Mouse (Mus musculus): Measurements from ENCODE around the gene Pex12. TPM values are rescaled to one million over a fixed set of nuclear protein-coding genes. Genes with fewer than 3 reads are reported as not detected.
"Not testable (repeated sequence)": the region's sequence is repeated elsewhere in the genome, so short reads cannot be mapped to it uniquely, and the experiment has no call there.

The Pex12 gene
- polyA plus RNA-seq, 1 experiment from 2014 or later: 14.6 TPM

DNA sequence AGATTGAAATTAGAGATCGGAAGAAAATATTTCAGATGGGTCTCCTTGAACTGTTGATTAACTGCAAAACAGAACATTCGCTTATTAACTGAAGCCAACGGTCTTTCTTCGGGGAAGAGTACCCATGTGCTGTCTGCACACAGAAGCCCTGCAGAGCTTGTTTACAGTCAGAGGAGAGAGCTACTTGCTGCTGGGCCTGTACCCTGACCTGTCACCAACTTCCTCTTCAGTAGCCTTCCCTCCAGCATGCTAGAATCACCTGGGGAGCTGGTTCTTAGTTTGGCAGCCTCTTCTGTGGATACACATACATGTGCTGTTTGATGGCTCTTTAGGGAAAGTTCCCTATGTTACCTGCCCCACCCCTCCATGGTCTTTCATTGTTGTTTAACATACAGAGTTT is 16.8 kb downstream of the Pex12 start:
- Histone ChIP-seq H3K4me1 (peaks cover 3% of the 10 kb centered on the region; the same call in 1 of the 2 replicates), H3K27ac (replicated peaks) (no peak overlapping the region), H3K9me3 (replicated peaks) (no peaks in the 10 kb centered on the region), H3K27me3 (replicated peaks) (no peaks in the 10 kb centered on the region), H3K9ac (replicated peaks) (no peak overlapping the region), H3K4me3 (replicated peaks) (no peak overlapping the region), H3K4me2 (no peak overlapping the region), H3K36me3 (no peaks in the 10 kb centered on the region)
- WGBS: 97% methylated on average over 4 of the region's 4 CpGs
- ATAC-seq (ENCODE audit: low FRiP score): no peak

DNA sequence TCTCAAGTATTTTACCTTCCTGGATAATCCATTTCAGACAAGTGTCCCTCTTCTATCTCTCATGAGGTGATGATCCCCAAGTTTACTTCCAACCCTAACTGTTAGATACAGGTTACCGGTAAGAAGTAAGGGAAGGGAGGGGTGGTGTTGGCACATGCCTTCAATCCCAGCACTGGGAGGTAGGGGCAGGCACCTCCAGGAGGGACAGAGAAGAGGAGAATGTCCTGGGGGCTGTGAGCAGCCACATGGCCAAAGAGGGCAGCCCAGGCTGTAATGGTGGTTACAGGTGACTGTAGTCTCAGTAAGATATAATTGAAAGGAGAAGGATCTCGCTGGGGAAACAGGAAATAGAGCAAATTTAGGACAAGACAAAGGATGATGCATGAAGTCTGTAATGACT is 20.3 kb downstream of the Pex12 start:
- Histone ChIP-seq H3K4me2 (no peak overlapping the region), H3K27ac (replicated peaks) (no peak overlapping the region)
- no peak for ATAC-seq (ENCODE audit: low FRiP score)

DNA sequence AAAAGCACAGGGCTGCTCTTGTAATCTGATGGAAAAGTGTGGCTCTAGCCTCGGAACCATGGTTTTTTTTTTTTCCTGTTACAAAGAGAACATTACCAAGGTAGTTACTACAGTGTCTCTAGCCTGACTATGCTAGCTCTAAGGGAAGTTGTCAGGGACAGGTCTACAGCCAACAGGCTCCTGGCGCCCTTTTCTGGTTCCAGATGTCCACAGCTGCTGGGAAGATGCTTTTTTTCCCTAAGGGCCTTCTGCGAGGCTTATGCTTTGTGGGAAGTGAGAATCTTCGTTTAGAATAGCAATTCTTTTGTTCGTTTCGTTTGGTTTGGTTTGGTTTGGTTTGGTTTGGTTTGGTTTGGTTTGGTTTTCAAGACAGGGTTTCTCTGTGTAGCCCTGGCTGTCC is 22.7 kb downstream of the Pex12 start:
- no peaks in the 10 kb centered on the region for H3K36me3 ChIP-seq
- 83% methylated on average over 6 of the region's 6 CpGs for WGBS
- no peaks in the 10 kb centered on the region for H3K4me1 ChIP-seq
- ATAC-seq (ENCODE audit: low FRiP score): no peak
- H3K4me3 ChIP-seq (replicated peaks): no peak overlapping the region
- H3K9me3 ChIP-seq (replicated peaks): no peaks in the 10 kb centered on the region
- H3K27ac ChIP-seq (replicated peaks): no peak overlapping the region
- H3K27me3 ChIP-seq (replicated peaks): no peaks in the 10 kb centered on the region
- H3K9ac ChIP-seq (replicated peaks): no peak overlapping the region
- H3K4me2 ChIP-seq: no peak overlapping the region

More for the DNA sequence above, 20.3 kb downstream of the Pex12 start:
- WGBS: 56% methylated on average over 2 of the region's 2 CpGs
- Histone ChIP-seq H3K9me3 (replicated peaks) (no peaks in the 10 kb centered on the region), H3K9ac (replicated peaks) (no peak overlapping the region), H3K27me3 (replicated peaks) (no peaks in the 10 kb centered on the region), H3K4me1 (no peaks in the 10 kb centered on the region), H3K36me3 (no peaks in the 10 kb centered on the region), H3K4me3 (replicated peaks) (no peak overlapping the region)

DNA sequence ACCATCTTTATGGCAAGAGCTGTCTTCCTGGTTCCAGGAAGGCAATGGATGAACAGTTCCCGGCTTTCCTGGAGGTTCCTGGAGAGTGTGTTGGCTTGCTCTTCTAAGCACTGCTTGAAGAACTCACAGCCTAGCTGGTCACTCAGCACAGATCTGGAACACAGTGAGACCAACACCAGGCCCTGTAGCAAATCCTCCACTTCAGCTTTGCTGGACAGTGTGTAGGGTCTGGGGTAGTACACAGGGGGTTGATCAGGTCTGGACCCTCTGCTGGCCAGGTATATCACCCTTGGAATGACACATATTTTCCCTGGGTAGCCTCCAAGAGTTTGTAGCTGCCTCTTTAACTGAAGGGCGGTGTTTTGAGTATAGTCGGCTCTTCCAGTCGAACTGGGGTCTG is 23.4 kb downstream of the Pex12 start:
- ATAC-seq (ENCODE audit: low FRiP score): no peak
- Histone ChIP-seq H3K27ac (replicated peaks) (no peak overlapping the region), H3K4me3 (replicated peaks) (no peak overlapping the region), H3K27me3 (replicated peaks) (no peaks in the 10 kb centered on the region), H3K9me3 (replicated peaks) (no peaks in the 10 kb centered on the region), H3K4me2 (no peak overlapping the region), H3K4me1 (no peaks in the 10 kb centered on the region), H3K36me3 (no peaks in the 10 kb centered on the region), H3K9ac (replicated peaks) (no peak overlapping the region)
- WGBS: 88% methylated on average over 4 of the region's 4 CpGs

DNA sequence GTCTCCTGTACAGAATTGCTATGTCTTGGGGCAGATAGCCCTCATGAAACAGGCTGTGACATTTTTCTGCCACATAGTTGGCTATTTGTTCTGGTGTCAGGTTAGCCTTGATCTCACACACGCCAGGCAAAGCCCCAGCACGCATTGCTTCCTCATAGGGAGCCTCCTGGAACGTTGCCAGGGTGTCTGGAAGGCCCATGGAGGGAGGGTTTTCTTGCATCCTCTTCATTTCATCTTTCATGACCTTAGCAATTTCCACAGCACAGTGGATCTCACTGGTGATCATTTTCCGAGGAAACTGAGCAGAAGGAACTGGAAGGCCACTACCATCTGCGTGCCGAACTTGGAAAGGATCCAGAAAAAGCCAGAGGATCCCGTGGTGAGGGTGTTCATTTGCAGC is 26.1 kb downstream of the Pex12 start:
- H3K4me1 ChIP-seq: no peaks in the 10 kb centered on the region
- 74% methylated on average over 7 of the region's 7 CpGs for WGBS
- H3K27ac ChIP-seq (replicated peaks): no peak overlapping the region
- no peak overlapping the region for H3K4me2 ChIP-seq
- H3K36me3 ChIP-seq: no peaks in the 10 kb centered on the region
- no peak for ATAC-seq (ENCODE audit: low FRiP score)
- H3K9ac ChIP-seq (replicated peaks): no peak overlapping the region
- H3K4me3 ChIP-seq (replicated peaks): no peak overlapping the region
- H3K9me3 ChIP-seq (replicated peaks): no peaks in the 10 kb centered on the region
- H3K27me3 ChIP-seq (replicated peaks): no peaks in the 10 kb centered on the region

DNA sequence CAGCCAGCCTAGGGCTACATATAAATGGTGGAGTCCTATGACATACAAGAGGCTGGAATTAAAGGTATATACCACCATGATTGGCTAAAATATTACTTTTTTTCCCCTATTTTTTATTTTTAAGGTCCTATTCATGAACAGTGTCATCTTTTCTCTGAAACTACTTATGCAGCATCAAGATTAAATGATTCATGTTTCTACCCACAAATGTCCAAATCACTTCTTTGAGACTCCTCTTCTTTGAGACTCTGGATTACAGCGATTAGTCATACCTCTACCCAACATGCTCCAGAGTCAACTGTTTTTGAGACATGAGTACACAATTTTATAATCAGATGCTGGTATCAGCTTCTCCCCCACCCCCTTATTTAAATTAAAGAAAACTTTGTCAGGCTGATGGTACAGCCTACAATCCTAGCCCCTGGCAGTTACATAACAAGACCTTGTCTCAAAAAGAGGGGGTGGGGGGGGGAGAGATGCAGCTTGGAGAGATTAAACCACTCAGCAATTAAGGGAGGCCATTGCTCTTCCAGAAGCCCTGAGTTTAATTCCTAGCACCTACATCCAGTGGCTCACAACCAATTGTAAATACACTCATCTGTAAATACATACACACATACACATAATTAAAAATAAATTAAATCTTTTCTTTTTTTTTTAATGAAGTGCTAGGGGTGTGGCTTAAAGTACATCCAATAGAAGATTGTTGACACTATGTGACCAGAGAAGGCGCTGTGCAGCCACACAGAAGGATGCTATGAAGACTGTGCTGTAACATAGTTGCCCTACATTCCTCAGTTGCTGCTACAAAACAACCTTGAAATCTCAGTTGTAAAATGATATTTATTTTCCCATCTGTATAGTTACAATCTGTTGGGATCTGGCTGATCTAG is 30.2 kb downstream of the Pex12 start:
- WGBS: 14% methylated on average over 2 of the region's 2 CpGs
- H3K27me3 ChIP-seq (replicated peaks): no peaks in the 10 kb centered on the region
- H3K4me3 ChIP-seq (replicated peaks): no peak overlapping the region
- H3K27ac ChIP-seq (replicated peaks): peak overlapping the region; percentile 87
- ATAC-seq (ENCODE audit: low FRiP score): peak; percentile 79; the same call in 1 of the 2 replicates
- H3K9ac ChIP-seq (replicated peaks): no peak overlapping the region
- H3K9me3 ChIP-seq (replicated peaks): no peaks in the 10 kb centered on the region
- no peaks in the 10 kb centered on the region for H3K36me3 ChIP-seq
- peaks cover 6% of the 10 kb centered on the region; the same call in 1 of the 2 replicates for H3K4me1 ChIP-seq
- peak overlapping the region; percentile 69 for H3K4me2 ChIP-seq

DNA sequence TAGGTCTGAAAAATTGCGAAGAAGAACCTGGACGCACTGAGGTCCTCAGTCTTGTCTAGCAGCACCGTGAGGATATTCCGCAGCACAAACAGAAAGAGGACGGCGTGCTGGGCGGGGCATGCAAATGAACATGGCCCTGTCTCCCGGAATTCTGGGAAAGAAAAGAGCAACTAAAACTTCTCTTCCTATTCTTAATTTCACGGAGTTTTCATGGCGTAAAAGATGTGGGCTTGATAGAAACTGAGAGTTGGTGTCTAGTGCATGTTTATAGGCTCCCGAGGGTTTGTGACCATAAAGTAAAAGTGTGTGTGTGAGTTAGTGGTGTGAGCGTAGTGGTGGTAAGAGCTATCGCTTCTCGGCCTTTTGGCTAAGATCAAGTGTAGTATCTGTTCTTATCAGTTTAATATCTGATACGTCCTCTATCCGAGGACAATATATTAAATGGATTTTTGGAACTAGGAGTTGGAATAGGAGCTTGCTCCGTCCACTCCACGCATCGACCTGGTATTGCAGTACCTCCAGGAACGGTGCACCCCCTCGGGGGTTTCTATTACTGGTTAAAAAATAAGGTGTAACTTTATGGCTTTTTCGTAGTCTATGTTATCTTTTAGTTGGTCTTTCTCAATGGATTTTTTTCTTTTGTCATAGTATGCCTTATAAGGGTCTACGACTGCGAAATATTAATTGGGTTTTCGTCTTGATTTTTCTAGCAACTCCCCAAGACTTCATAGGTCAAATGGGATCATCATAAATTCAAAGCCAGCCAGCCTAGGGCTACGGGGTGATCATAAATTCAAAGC is 31.0 kb downstream of the Pex12 start:
- Histone ChIP-seq H3K4me3 (replicated peaks) (peak overlapping the region; percentile 57), H3K4me2 (peak overlapping the region; percentile 69), H3K27me3 (replicated peaks) (no peaks in the 10 kb centered on the region), H3K27ac (replicated peaks) (peak overlapping the region; percentile 87), H3K4me1 (peaks cover 6% of the 10 kb centered on the region; the same call in 1 of the 2 replicates), H3K9me3 (replicated peaks) (no peaks in the 10 kb centered on the region), H3K9ac (replicated peaks) (peak overlapping the region; percentile 65), H3K36me3 (no peaks in the 10 kb centered on the region)
- peak; percentile 92 for ATAC-seq (ENCODE audit: low FRiP score)
- under 1% methylated on average over 26 of the region's 26 CpGs for WGBS

DNA sequence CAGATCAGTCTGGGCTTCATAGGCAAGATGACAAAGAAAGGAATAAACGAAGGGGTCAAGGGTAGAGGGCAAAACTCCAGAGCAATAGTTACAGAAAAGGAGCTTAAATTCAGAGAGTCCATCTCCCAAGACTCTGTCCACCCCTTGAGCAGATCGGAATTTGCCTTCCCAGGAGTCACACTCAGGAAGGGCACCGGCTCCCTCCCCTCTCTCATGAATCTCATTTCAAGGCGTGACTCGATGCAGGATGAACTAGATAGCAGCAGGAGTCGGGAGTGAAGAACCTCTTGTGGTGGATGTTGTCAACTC is 31.6 kb downstream of the Pex12 start:
- H3K9me3 ChIP-seq (replicated peaks): no peaks in the 10 kb centered on the region

DNA sequence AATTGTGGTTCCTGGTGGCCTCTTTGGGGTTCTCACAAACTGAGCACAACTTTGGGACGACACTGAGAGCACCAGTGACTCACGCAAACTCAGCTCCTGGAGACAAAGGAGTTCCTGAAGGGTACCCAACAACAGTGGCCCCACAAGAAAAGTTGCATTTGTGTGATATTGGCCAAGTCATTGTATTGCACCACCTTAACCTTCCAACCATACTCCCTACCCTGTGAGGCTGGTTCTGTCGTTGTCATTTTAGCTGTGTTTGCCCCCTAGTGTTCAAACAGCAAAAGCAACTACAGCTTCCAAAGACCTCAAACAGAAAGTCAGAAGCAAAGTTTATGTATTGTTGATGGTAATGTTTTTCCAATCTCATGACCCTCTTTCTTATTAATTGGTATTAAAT is 39.2 kb downstream of the Pex12 start:
- no peak overlapping the region for H3K4me3 ChIP-seq (replicated peaks)
- H3K9me3 ChIP-seq (replicated peaks): no peaks in the 10 kb centered on the region
- no peak overlapping the region for H3K4me2 ChIP-seq
- no peak overlapping the region for H3K27ac ChIP-seq (replicated peaks)
- no peak overlapping the region for H3K9ac ChIP-seq (replicated peaks)
- 61% methylated on average over 3 of the region's 3 CpGs for WGBS
- no peak for ATAC-seq (ENCODE audit: low FRiP score)
- H3K36me3 ChIP-seq: no peaks in the 10 kb centered on the region
- H3K4me1 ChIP-seq: no peaks in the 10 kb centered on the region
- H3K27me3 ChIP-seq (replicated peaks): no peaks in the 10 kb centered on the region

More for the DNA sequence above, 31.6 kb downstream of the Pex12 start:
- Histone ChIP-seq H3K4me1 (peaks cover 6% of the 10 kb centered on the region; the same call in 1 of the 2 replicates), H3K27me3 (replicated peaks) (no peaks in the 10 kb centered on the region), H3K4me3 (replicated peaks) (peak overlapping the region; percentile 57), H3K4me2 (peak overlapping the region; percentile 69), H3K36me3 (no peaks in the 10 kb centered on the region), H3K27ac (replicated peaks) (peak overlapping the region; percentile 87), H3K9ac (replicated peaks) (peak overlapping the region; percentile 65)
- peak; percentile 60 for ATAC-seq (ENCODE audit: low FRiP score)
- 2% methylated on average over 6 of the region's 6 CpGs for WGBS

DNA sequence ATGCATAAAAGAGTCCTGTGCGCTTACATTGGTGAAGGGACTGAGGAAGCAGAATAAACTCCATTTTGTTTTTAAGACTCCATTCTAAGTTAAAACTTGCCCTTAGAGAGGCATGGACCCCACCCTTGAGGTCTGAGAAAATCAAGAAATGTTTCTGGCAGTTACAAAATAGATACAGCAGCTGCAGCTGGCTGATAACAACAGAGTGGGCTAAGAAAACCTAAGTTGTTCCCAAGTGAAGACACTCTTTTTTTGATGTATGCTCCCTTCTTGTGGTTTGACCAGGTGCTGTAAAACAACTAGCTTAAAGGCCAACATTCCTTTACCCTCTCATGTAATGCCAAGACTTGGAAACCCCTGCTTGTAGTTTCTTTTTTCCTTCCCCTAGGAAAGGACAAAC is 39.7 kb downstream of the Pex12 start:
- 95% methylated on average over 1 of the region's 1 CpGs for WGBS

DNA sequence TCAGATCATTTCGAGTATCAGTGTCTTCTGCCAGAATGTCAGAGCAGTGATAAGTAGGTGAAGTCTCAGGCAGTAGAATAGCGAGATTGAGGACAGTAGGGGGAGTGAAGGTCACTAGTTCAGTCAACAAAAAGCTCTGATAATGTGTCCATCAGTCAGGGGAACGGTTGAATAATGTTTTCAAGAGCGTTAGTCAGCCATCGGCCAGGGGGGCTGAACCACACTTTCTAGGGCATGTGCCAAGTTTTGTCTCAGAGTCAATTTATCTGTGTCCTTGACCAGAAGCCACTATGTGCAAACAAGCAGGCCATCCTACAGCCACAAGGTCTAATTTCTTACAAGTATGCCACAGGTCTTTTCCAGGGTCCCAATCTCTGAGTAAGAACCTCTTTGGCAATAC is 45.2 kb downstream of the Pex12 start:
- H3K4me1 ChIP-seq; H3K4me2 ChIP-seq; H3K4me3 ChIP-seq (replicated peaks); H3K27me3 ChIP-seq (replicated peaks); ATAC-seq (ENCODE audit: low FRiP score); H3K9me3 ChIP-seq (replicated peaks); H3K27ac ChIP-seq (replicated peaks); H3K9ac ChIP-seq (replicated peaks); H3K36me3 ChIP-seq: not testable (repeated sequence)
- WGBS: 55% methylated on average over 5 of the region's 5 CpGs

More for the DNA sequence above, 39.7 kb downstream of the Pex12 start:
- H3K9ac ChIP-seq (replicated peaks): no peak overlapping the region
- H3K27ac ChIP-seq (replicated peaks): no peak overlapping the region
- no peak for ATAC-seq (ENCODE audit: low FRiP score)
- no peaks in the 10 kb centered on the region for H3K4me1 ChIP-seq
- H3K4me2 ChIP-seq: no peak overlapping the region
- H3K9me3 ChIP-seq (replicated peaks): no peaks in the 10 kb centered on the region
- H3K27me3 ChIP-seq (replicated peaks): no peaks in the 10 kb centered on the region
- H3K4me3 ChIP-seq (replicated peaks): no peak overlapping the region
- H3K36me3 ChIP-seq: no peaks in the 10 kb centered on the region
